Mouse (Mus musculus): ENCODE measurements around the gene Gm3415.
"Not testable (repeated sequence)": the region's sequence is repeated elsewhere in the genome, so short reads cannot be mapped to it uniquely, and the experiment has no call there.

Gm3415 gene

GRCm38 (mm10) chr5:146555836-146556235, at the start of gene Gm3415:
TSS of gene Gm3415 (plus strand) at chr5:146556136.
- DNase-seq (ENCODE audit: low spot score), result not testable (repeated sequence)

- DNase-seq (ENCODE audit: low spot score), result not testable (repeated sequence)
Measured at GRCm38 (mm10) chr5:146513823-146514222, 42.1 kb upstream of the Gm3415 start, which contains the start of gene Gm3402. TSS of gene Gm3402 (plus strand) at chr5:146514123.

DNA sequence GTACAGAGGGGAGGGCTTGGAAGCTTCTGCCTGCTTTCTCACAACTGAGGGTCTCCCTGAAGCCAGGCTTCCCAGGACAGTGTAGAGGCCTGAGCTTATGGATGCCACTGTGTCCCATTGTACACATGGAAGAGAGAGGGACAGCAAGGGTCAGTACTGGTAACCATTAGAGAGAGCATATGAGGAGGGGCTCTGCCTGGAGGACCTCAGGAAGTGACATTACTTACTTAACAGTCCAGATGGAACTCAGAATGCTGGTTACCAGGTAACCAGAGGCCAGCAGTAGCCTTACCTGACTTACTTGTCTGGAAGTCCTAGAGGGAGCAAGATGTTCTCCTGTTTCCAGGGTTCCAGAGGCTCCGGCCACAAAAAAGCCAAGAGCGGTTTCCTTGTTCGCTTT, 30.4 kb upstream of the Gm3415 start, which contains the start of gene Gm3404:
Gene Gm3404 (plus strand): TSS at position 301 of the 400 bp plus-strand sequence.
- not testable (repeated sequence) for DNase-seq (ENCODE audit: low spot score)

- not testable (repeated sequence) for DNase-seq (ENCODE audit: low spot score)
Measured at GRCm38 (mm10) chr5:146537347-146537746, 18.6 kb upstream of the Gm3415 start, which contains the start of gene Gm3409. TSS of gene Gm3409 (plus strand) at chr5:146537647.

DNA sequence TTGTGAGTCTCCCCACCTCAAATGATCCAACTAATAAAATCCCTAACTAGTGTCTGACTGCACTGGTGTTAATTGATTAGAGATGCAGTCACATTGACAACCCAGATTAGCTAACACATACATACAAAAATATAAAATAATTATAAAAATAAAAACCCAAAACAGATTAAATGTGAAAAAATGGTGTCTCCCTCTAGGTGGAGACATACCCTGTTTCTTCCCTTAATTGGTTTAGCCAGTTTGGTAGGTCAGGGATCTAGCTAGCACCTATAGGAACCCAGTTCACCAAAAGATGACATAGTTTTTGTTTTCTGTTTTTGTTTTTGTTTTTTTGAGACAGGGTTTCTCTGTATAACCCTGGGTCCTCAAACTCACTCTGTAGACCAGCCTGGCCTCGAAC, 8.3 kb downstream of the Gm3415 start:
- DNase-seq (ENCODE audit: low spot score), result no peak

- DNase-seq (ENCODE audit: low spot score), result no peak
Measured at GRCm38 (mm10) chr5:146567054-146567453, 11.1 kb downstream of the Gm3415 start.

- not testable (repeated sequence) for DNase-seq (ENCODE audit: low spot score)
Measured at GRCm38 (mm10) chr5:146570179-146570578, 14.2 kb downstream of the Gm3415 start.

DNA sequence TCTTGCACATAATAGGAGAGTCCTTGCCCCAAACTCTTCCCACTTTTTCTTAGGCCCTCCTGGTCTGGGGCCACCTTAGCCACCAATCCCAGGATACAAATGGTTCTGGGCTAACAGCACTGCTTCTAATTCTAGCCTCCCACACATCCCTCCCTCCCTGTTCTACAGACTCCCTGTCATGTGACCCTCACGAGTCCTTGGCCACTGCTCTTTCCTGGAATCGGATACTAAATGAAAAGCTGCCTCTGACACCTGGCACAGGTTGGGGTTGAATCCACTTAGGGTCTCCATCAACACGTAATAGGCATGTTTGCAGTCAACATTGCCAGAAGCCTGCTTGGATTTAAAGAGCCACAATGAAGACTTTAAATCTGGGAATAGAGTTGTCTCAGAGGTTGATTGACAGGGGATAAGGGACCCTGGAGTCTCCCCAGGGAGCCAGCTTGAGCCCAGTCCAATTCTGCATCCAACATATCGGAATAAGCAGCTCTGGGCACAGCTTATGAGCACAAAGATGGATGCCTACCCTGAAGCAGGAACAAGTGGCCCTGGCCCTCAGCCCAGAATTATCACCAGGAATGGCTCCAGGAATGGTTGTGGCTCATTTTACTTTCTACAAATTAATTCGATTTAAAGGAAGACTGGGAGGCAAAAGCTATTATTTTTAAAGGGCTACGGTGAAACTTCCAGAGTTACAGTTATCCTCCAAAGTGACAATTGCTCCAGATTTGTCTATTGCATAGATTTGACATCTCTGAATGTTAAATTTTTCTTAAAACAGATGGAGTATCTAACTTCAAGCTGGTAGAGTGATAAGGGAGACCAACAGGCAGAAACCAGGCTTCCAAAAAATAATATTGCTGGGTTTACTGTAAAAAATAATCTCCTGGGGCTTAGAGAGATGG, 16.1 kb downstream of the Gm3415 start:
- DNase-seq (ENCODE audit: low spot score), result not testable (repeated sequence)

GRCm38 (mm10) chr5:146572735-146573042, 16.8 kb downstream of the Gm3415 start:
- not testable (repeated sequence) for DNase-seq (ENCODE audit: low spot score)

GRCm38 (mm10) chr5:146576668-146577067, 20.7 kb downstream of the Gm3415 start:
- no peak for DNase-seq (ENCODE audit: low spot score)

GRCm38 (mm10) chr5:146584156-146584477, 28.2 kb downstream of the Gm3415 start:
- DNase-seq (ENCODE audit: low spot score), result no peak

- DNase-seq (ENCODE audit: low spot score), result no peak
Measured at GRCm38 (mm10) chr5:146584478-146585306, 28.8 kb downstream of the Gm3415 start, which contains the start of gene Gpr12. TSS of gene Gpr12 (minus strand) at chr5:146585239.

- no peak for DNase-seq (ENCODE audit: low spot score)
Measured at GRCm38 (mm10) chr5:146585307-146585651, 29.3 kb downstream of the Gm3415 start.

GRCm38 (mm10) chr5:146586357-146587070, 30.6 kb downstream of the Gm3415 start:
- no peak for DNase-seq (ENCODE audit: low spot score)

DNA sequence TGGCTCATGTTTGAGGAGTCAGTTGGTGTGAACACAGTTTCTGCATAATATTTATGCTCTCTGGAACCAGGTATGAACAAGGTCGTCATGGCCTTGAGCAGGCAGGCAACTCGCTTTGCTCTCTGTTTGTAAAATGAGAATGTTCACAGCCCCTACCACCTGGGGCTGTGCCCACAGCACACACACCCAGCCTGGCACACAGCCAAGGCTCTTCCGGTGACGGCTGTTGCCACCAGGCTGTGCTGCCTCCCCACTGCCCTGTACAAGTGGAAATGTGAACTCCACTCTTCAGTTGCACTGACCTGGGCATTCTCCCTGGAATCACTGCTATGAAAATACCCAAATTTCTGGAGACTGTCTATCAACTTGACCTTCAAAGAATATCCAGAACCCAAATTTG, 35.1 kb downstream of the Gm3415 start:
- no peak for DNase-seq (ENCODE audit: low spot score)

GRCm38 (mm10) chr5:146591636-146592035, 35.7 kb downstream of the Gm3415 start:
- no peak for DNase-seq (ENCODE audit: low spot score)

- no peak for DNase-seq (ENCODE audit: low spot score)
Measured at GRCm38 (mm10) chr5:146592580-146592979, 36.6 kb downstream of the Gm3415 start.

DNA sequence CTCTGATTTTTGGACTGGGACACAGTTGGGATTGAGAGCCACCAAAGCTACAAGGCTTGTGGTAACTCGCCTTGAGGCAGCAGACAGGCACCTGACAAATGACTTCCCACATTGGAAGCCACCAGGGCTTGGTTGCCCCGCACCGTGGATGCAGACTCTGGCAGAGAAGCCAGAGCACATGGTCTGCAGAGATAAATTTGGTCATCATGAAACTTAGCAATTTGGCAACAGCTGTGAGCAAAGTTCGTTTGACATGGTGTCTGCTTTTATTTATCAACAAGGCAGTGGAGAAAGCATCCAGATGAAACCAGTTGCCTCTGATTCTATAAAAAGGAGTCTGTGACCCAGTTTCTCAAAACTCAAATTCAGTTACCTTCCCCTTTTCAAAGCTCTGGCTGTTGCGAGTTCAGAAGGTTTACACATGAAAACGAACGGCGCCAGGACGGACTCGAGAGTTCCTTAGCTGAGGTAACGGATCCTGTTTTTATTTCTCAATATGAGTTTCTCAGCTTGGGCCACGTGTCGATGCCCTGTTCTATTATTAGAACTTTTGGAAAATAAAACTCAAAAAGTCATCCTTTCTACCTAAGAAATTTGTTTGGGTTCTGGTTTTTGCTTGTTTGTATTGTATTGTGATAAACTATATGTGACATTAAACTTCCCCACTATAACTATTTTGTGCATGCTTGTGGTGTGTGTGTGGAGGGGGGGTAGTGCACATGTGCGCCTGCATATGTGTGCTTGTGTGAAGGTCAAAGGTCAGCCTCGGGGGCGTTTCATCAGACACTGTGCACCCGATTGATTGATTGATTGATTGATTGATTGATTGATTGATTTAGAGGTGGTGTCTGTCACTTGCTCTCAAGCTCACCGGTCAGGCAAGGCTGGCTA, 40.9 kb downstream of the Gm3415 start:
- no peak for DNase-seq (ENCODE audit: low spot score)

DNA sequence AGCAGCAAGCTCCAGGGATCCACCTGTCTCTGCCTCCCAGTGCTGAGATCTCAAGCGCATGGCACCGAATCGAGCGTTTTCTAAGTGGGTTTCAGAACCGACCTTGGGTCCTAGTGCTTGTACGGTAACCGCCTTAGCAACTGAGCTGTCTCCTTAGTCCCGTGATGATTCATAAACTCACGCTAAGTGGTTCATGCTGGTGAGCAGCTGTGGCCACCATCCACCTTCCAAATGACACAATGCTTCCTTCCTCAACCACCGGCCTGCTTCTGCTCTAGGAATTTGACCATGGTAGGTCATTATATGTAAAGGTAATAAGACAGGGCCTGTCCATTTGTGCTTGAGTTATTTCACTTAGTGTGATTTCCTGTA, 41.6 kb downstream of the Gm3415 start:
- no peak for DNase-seq (ENCODE audit: low spot score)

GRCm38 (mm10) chr5:146598215-146599119, 42.5 kb downstream of the Gm3415 start:
- no peak for DNase-seq (ENCODE audit: low spot score)

Data from yolk sac, embryonic 10.5 days (tissue).